In the genomic region with DNA sequence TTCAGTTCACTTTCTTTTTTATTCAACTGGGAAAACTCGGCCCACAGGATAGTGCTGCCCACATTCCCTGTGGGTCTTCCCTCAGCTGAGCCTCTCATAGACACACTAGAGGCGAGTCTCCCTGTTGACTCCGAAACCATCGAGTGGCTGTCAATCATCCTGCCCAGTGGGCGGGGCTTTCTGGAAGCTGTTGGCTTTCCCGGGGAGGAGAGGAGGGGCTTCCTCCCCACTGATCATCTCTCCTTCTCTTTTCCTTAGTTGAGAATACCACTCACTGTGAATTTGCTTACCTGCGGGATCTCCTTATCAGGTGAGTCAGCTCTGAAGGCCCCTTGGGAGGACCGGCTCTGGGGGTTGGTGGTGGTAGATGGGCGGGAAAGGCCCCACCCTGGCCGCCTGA, we compare ENCODE assay signal across 17 mouse cellular contexts.
A peak's percentile ranks its signal among the peaks of the same experiment; 100 is the strongest.
DNase-seq lines count a peak whose midpoint lies in the region; ATAC-seq and TF ChIP-seq lines count a peak whose summit lies in the region.
"Had no signal": no experiment of that assay in that cellular context is flagged by ENCODE, and none has a peak within 500 bp of the region (broad histone marks: within the 10 kb centered on the region; RNA-seq: fewer than 3 reads in every experiment).

No protein-coding gene starts in this region.

- H3K36me3 ChIP-seq in lung, postnatal 0 days (ENCODE audit: insufficient read depth, low read length), result peaks cover 22% of the 10 kb centered on the region
- peaks cover 32% of the 10 kb centered on the region; the same call in 1 of the 2 replicates for H3K36me3 ChIP-seq in ES-E14 (ENCODE audit: control insufficient read depth, insufficient read depth, low read length, poor library complexity, severe bottlenecking)
- peaks cover 48% of the 10 kb centered on the region for H3K36me3 ChIP-seq in intestine, embryonic 16.5 days (ENCODE audit: control insufficient read depth, insufficient read depth, low read length)

- no peak for TF ChIP-seq CTCF in lung, postnatal 0 days (IDR thresholded peaks at IDR 0.05)

- TF ChIP-seq EP300 in lung, postnatal 0 days (IDR thresholded peaks at IDR 0.05), result no peak

- H3K4me2 ChIP-seq in lung, postnatal 0 days (replicated peaks; ENCODE audit: low read depth, low read length), result no peak overlapping the region
- no peak overlapping the region for H3K4me2 ChIP-seq in intestine, embryonic 16.5 days (ENCODE audit: low read depth, low read length)
- H3K4me2 ChIP-seq: embryonic facial prominence, embryonic 12.5 days; heart, embryonic 11.5 days; hindbrain, embryonic 13.5 days; liver, embryonic 13.5 days; midbrain, embryonic 13.5 days; neural tube, embryonic 13.5 days; stomach, embryonic 15.5 days had no signal

- H3K4me3 ChIP-seq in lung, postnatal 0 days (ENCODE audit: low read depth, low read length), result no peak overlapping the region
- H3K4me3 ChIP-seq in ES-E14 (ENCODE audit: insufficient read depth in 1 of 2, low read depth in 1 of 2, low read length in 2 of 2, poor library complexity in 1 of 2, severe bottlenecking in 1 of 2), result no peak overlapping the region
- H3K4me3 ChIP-seq in intestine, embryonic 16.5 days (ENCODE audit: low read length), result no peak overlapping the region
- H3K4me3 ChIP-seq: embryonic facial prominence, embryonic 12.5 days; hindbrain, embryonic 13.5 days; liver, embryonic 13.5 days; midbrain, embryonic 13.5 days; neural tube, embryonic 13.5 days; stomach, embryonic 15.5 days had no signal

- 57% methylated on average over 10 of the region's 10 CpGs for WGBS in lung, postnatal 0 days
- 60% methylated on average over 10 of the region's 10 CpGs for WGBS in intestine, embryonic 16.5 days

- no peak overlapping the region for H3K9ac ChIP-seq in lung, postnatal 0 days (replicated peaks; ENCODE audit: low read depth)
- no peak overlapping the region for H3K9ac ChIP-seq in ES-E14 (ENCODE audit: insufficient read depth, low read depth, low read length, poor library complexity, severe bottlenecking)
- H3K9ac ChIP-seq in intestine, embryonic 16.5 days (ENCODE audit: low read depth, low read length), result no peak overlapping the region
- H3K9ac ChIP-seq: embryonic facial prominence, embryonic 12.5 days; hindbrain, embryonic 13.5 days; liver, embryonic 13.5 days; midbrain, embryonic 13.5 days; neural tube, embryonic 13.5 days; stomach, embryonic 15.5 days had no signal

- ATAC-seq in lung, postnatal 0 days, result 0 out of 2 replicates have a peak, but pooled peaks have one; percentile 12
- 0 out of 2 replicates have a peak, but pooled peaks have one; percentile 17 for ATAC-seq in intestine, embryonic 16.5 days
- ATAC-seq: midbrain, embryonic 13.5 days; Patski had no signal

- in situ Hi-C loops in ES-E14 (cut with MboI; ENCODE audit: low sequenced_read_pairs in 2 of 2, unreplicated experiment in 2 of 2), result loop anchor here (5.0 to 10.0 kb wide), 4 partner anchors 52 to 127 kb away; no protein-coding TSS in a partner anchor

- H3K4me1 ChIP-seq in lung, postnatal 0 days (ENCODE audit: insufficient read depth, low read depth, low read length), result no peaks in the 10 kb centered on the region
- peaks cover 0 to 10% of the 10 kb centered on the region in 2 experiments; a peak in 1 of 4 replicates for H3K4me1 ChIP-seq in ES-E14 (ENCODE audit: control insufficient read depth in 2 of 2, insufficient read depth in 2 of 2, low read length in 2 of 2, poor library complexity in 1 of 2)
- H3K4me1 ChIP-seq in intestine, embryonic 16.5 days (ENCODE audit: control insufficient read depth, insufficient read depth, low read length), result peaks cover 9% of the 10 kb centered on the region
- H3K4me1 ChIP-seq: hindbrain, embryonic 13.5 days; midbrain, embryonic 13.5 days; neural tube, embryonic 13.5 days had no signal

- no peaks in the 10 kb centered on the region for H3K27me3 ChIP-seq in lung, postnatal 0 days (replicated peaks; ENCODE audit: insufficient read depth, low read length)
- H3K27me3 ChIP-seq in intestine, embryonic 16.5 days (replicated peaks; ENCODE audit: control insufficient read depth, insufficient read depth, low read length), result no peaks in the 10 kb centered on the region
- H3K27me3 ChIP-seq: embryonic facial prominence, embryonic 12.5 days; hindbrain, embryonic 13.5 days; liver, embryonic 13.5 days; midbrain, embryonic 13.5 days; neural tube, embryonic 13.5 days; Patski; stomach, embryonic 15.5 days had no signal

- no peak overlapping the region for H3K27ac ChIP-seq in lung, postnatal 0 days (ENCODE audit: low read length)
- H3K27ac ChIP-seq in ES-E14 (ENCODE audit: insufficient read depth, low read depth, low read length, poor library complexity, severe bottlenecking), result no peak overlapping the region; the same call in 1 of the 2 replicates
- H3K27ac ChIP-seq in intestine, embryonic 16.5 days (ENCODE audit: low read length), result no peak overlapping the region
- H3K27ac ChIP-seq: embryonic facial prominence, embryonic 12.5 days; hindbrain, embryonic 13.5 days; kidney, postnatal 0 days; liver, embryonic 13.5 days; macrophage; midbrain, embryonic 13.5 days; neural tube, embryonic 13.5 days; stomach, embryonic 15.5 days had no signal

- no peaks in the 10 kb centered on the region for H3K9me3 ChIP-seq in lung, postnatal 0 days (ENCODE audit: low read length)
- no peaks in the 10 kb centered on the region for H3K9me3 ChIP-seq in ES-E14 (ENCODE audit: control insufficient read depth, insufficient read depth, low read depth, low read length)
- 0 out of 2 replicates have a peak, but pooled peaks cover 6% of the 10 kb centered on the region for H3K9me3 ChIP-seq in intestine, embryonic 16.5 days (ENCODE audit: control insufficient read depth, low read length)
- H3K9me3 ChIP-seq: embryonic facial prominence, embryonic 12.5 days; hindbrain, embryonic 13.5 days; liver, embryonic 13.5 days; midbrain, embryonic 13.5 days; neural tube, embryonic 13.5 days; stomach, embryonic 15.5 days had no signal

- no peak for DNase-seq in lung, postnatal 0 days (ENCODE audit: low spot score)
- DNase-seq in lung, postnatal 10 days, result no peak
- peak; percentile 52 for DNase-seq in ES-E14 (ENCODE audit: low read depth, low spot score)
- no peak for DNase-seq in spleen, postnatal 10 days (ENCODE audit: low spot score in 2 of 2)
- DNase-seq in embryo, embryonic 10.5 days (ENCODE audit: low spot score), result no peak
- DNase-seq in heart, adult 9 months (ENCODE audit: low spot score in 2 of 2), result no peak

TF ChIP-seq in ES-E14, 5 proteins besides CTCF, POLR2A, EP300 and RAD21:
- TF ChIP-seq ZC3H11A (IDR thresholded peaks at IDR 0.05; ENCODE audit: borderline replicate concordance, low read depth, low read length) (no peak), CHD2 (IDR thresholded peaks at IDR 0.05; ENCODE audit: low read depth, low read length) (no peak), ZNF384 (IDR thresholded peaks at IDR 0.05; ENCODE audit: low read depth, low read length) (no peak)
